In genomic region chr1:64195970-64196491, GRCm38 (mm10) we compare ENCODE assay signal across 10 mouse cellular contexts.
A peak's percentile ranks its signal among the peaks of the same experiment; 100 is the strongest.
DNase-seq lines count a peak whose midpoint lies in the region; ATAC-seq lines count a peak whose summit lies in the region.
"Had no signal": no experiment of that assay in that cellular context is flagged by ENCODE, and none has a peak within 500 bp of the region (broad histone marks: within the 10 kb centered on the region; RNA-seq: fewer than 3 reads in every experiment).

No protein-coding gene starts in this region.

- 21% methylated on average over 4 of the region's 4 CpGs for WGBS in neural tube, embryonic 11.5 days
- 0% methylated on average over 4 of the region's 4 CpGs for WGBS in forebrain, embryonic 16.5 days
- 51% methylated on average over 4 of the region's 4 CpGs for WGBS in liver, embryonic 11.5 days

- peak; percentile 45 for DNase-seq in neural tube, embryonic 11.5 days (ENCODE audit: low spot score)
- no peak for DNase-seq in neural tube, embryonic 10.5 days (ENCODE audit: extremely low spot score, low spot score)
- DNase-seq in heart, postnatal 10 days: peak; percentile 68 to 74
- DNase-seq in retina, postnatal 1 day: peak; percentile 77
- no peak for DNase-seq in liver, embryonic 11.5 days (ENCODE audit: low spot score)
- DNase-seq in embryo, embryonic 11 days: no peak

- peak; percentile 58; the same call in 1 of the 2 replicates for ATAC-seq in neural tube, embryonic 11.5 days (ENCODE audit: insufficient read depth, low FRiP score, low TSS enrichment)
- ATAC-seq in forebrain, embryonic 16.5 days: peak; percentile 32; the same call in 1 of the 2 replicates
- ATAC-seq in liver, embryonic 11.5 days (replicated peaks; ENCODE audit: low FRiP score): no peak
- ATAC-seq in erythroid progenitor cell, adult 5-6 weeks (replicated peaks; ENCODE audit: low FRiP score, poor library complexity, severe bottlenecking): no peak

- H3K27me3 ChIP-seq in neural tube, embryonic 11.5 days (ENCODE audit: control insufficient read depth, insufficient read depth, low read length): no peaks in the 10 kb centered on the region
- no peaks in the 10 kb centered on the region for H3K27me3 ChIP-seq in forebrain, embryonic 16.5 days (replicated peaks; ENCODE audit: control insufficient read depth, insufficient read depth, low read length)
- no peaks in the 10 kb centered on the region for H3K27me3 ChIP-seq in liver, embryonic 11.5 days (replicated peaks; ENCODE audit: control insufficient read depth, insufficient read depth, low read length)

- no peak overlapping the region for H3K9ac ChIP-seq in neural tube, embryonic 11.5 days (ENCODE audit: low read length)
- no peak overlapping the region for H3K9ac ChIP-seq in forebrain, embryonic 16.5 days (replicated peaks; ENCODE audit: low read depth, low read length)
- H3K9ac ChIP-seq in liver, embryonic 11.5 days (ENCODE audit: low read depth, low read length): no peak overlapping the region

- no peaks in the 10 kb centered on the region for H3K36me3 ChIP-seq in neural tube, embryonic 11.5 days (ENCODE audit: control insufficient read depth, insufficient read depth, low read length)
- H3K36me3 ChIP-seq in forebrain, embryonic 16.5 days (ENCODE audit: control insufficient read depth, insufficient read depth): no peaks in the 10 kb centered on the region
- H3K36me3 ChIP-seq in liver, embryonic 11.5 days (ENCODE audit: control insufficient read depth, insufficient read depth, low read length): no peaks in the 10 kb centered on the region

- H3K27ac ChIP-seq in neural tube, embryonic 11.5 days (ENCODE audit: low read depth, low read length): no peak overlapping the region
- H3K27ac ChIP-seq in forebrain, embryonic 16.5 days (ENCODE audit: low read length): no peak overlapping the region
- no peak overlapping the region for H3K27ac ChIP-seq in liver, embryonic 11.5 days (ENCODE audit: low read depth, low read length)
- H3K27ac ChIP-seq: kidney, postnatal 0 days had no signal

- H3K4me1 ChIP-seq in neural tube, embryonic 11.5 days (ENCODE audit: control insufficient read depth, insufficient read depth, low read length): peaks cover 25% of the 10 kb centered on the region
- H3K4me1 ChIP-seq in forebrain, embryonic 16.5 days (replicated peaks; ENCODE audit: control insufficient read depth, insufficient read depth, low read length): peaks cover 49% of the 10 kb centered on the region
- peaks cover 3% of the 10 kb centered on the region; the same call in 1 of the 2 replicates for H3K4me1 ChIP-seq in liver, embryonic 11.5 days (replicated peaks; ENCODE audit: control insufficient read depth, insufficient read depth, low read length)

- H3K4me3 ChIP-seq in neural tube, embryonic 11.5 days (ENCODE audit: low read depth, low read length): no peak overlapping the region
- H3K4me3 ChIP-seq in forebrain, embryonic 16.5 days (replicated peaks; ENCODE audit: low read length): no peak overlapping the region
- no peak overlapping the region for H3K4me3 ChIP-seq in liver, embryonic 11.5 days (ENCODE audit: low read depth, low read length)
- H3K4me3 ChIP-seq: megakaryocyte, embryonic 14.5 days had no signal

- intact Hi-C loops in heart, postnatal 10 days (cut with DNase I): loop anchor here (2.0 to 10.0 kb wide), 2 partner anchors 67 to 249 kb away; no protein-coding TSS in a partner anchor

- no peaks in the 10 kb centered on the region for H3K9me3 ChIP-seq in neural tube, embryonic 11.5 days (ENCODE audit: control insufficient read depth, low read length)
- no peaks in the 10 kb centered on the region for H3K9me3 ChIP-seq in forebrain, embryonic 16.5 days (ENCODE audit: control insufficient read depth, low read length)
- H3K9me3 ChIP-seq in liver, embryonic 11.5 days (ENCODE audit: control insufficient read depth, low read length): no peaks in the 10 kb centered on the region
- H3K9me3 ChIP-seq: megakaryocyte, embryonic 14.5 days had no signal

- no peak overlapping the region for H3K4me2 ChIP-seq in neural tube, embryonic 11.5 days (ENCODE audit: low read depth)
- no peak overlapping the region for H3K4me2 ChIP-seq in forebrain, embryonic 16.5 days (ENCODE audit: low read length)
- H3K4me2 ChIP-seq in liver, embryonic 11.5 days: no peak overlapping the region

Comparison
In these comparisons a context has a peak if more than half of its experiments do, and no peak if none do; other contexts are left out.
1. DNase-seq: peak in neural tube, embryonic 11.5 days (single experiment), heart, postnatal 10 days (2 of 2) and retina, postnatal 1 day (single experiment); none in neural tube, embryonic 10.5 days (single experiment), liver, embryonic 11.5 days (single experiment) and embryo, embryonic 11 days (single experiment).
2. ATAC-seq: peak in neural tube, embryonic 11.5 days (single experiment) and forebrain, embryonic 16.5 days (single experiment); none in liver, embryonic 11.5 days (single experiment) and erythroid progenitor cell, adult 5-6 weeks (single experiment).